8 mouse cellular contexts compared by ENCODE assay signal in genomic region chr19:46036477-46037242, GRCm38 (mm10). TPM values are rescaled to one million over a fixed set of nuclear protein-coding genes. Genes with fewer than 3 reads are reported as not detected.
A peak's percentile ranks its signal among the peaks of the same experiment; 100 is the strongest.
DNase-seq lines count a peak whose midpoint lies in the region; ATAC-seq and TF ChIP-seq lines count a peak whose summit lies in the region.

No protein-coding gene starts in this region.

- H3K27ac ChIP-seq in forebrain, postnatal 0 days (ENCODE audit: low read depth, low read length) = peak overlapping the region; percentile 45; the same call in 1 of the 2 replicates

- TF ChIP-seq CTCF in E14TG2a.4 (conservative IDR thresholded peaks at IDR 0.05; ENCODE audit: low read length) = peak; percentile 64
- TF ChIP-seq CTCF in forebrain, postnatal 0 days (IDR thresholded peaks at IDR 0.05; ENCODE audit: low read depth) = peak; percentile 34

- H3K27me3 ChIP-seq in erythroblast, embryonic 14.5 days (ENCODE audit: control insufficient read depth) = no peaks in the 10 kb centered on the region
- H3K27me3 ChIP-seq in E14TG2a.4 (ENCODE audit: insufficient read depth, low read length) = no peaks in the 10 kb centered on the region
- H3K27me3 ChIP-seq in forebrain, postnatal 0 days (ENCODE audit: insufficient read depth, low read length) = no peaks in the 10 kb centered on the region

- peak overlapping the region; percentile 89 for H3K4me3 ChIP-seq in erythroblast, embryonic 14.5 days (replicated peaks)
- peak overlapping the region; percentile 90 for H3K4me3 ChIP-seq in E14TG2a.4 (replicated peaks; ENCODE audit: low read length)
- H3K4me3 ChIP-seq in forebrain, postnatal 0 days (ENCODE audit: low read depth, low read length) = peak overlapping the region; percentile 58

- WGBS in forebrain, postnatal 0 days = 55% methylated on average over 13 of the region's 13 CpGs

- H3K36me3 ChIP-seq in erythroblast, embryonic 14.5 days (ENCODE audit: control insufficient read depth) = peaks cover 63% of the 10 kb centered on the region
- peaks cover 57% of the 10 kb centered on the region for H3K36me3 ChIP-seq in E14TG2a.4 (ENCODE audit: insufficient read depth, low read length)
- H3K36me3 ChIP-seq in forebrain, postnatal 0 days (ENCODE audit: insufficient read depth) = peaks cover 50% of the 10 kb centered on the region

- DNase-seq in forebrain, postnatal 0 days = no peak
- peak; percentile 71 for DNase-seq in liver
- peak; percentile 67 to 79 for DNase-seq in spleen, postnatal 4 days (ENCODE audit: low spot score in 2 of 2)
- DNase-seq in adrenal gland, postnatal 25 days = no peak
- DNase-seq in adrenal gland, adult 18-20 months (ENCODE audit: low spot score in 2 of 2) = no peak

- ATAC-seq in erythroblast, adult 5-6 weeks (replicated peaks; ENCODE audit: low FRiP score, poor library complexity, severe bottlenecking) = no peak
- ATAC-seq in forebrain, postnatal 0 days = no peak

- peaks cover 74% of the 10 kb centered on the region for H3K4me1 ChIP-seq in erythroblast, embryonic 14.5 days (ENCODE audit: control insufficient read depth)
- H3K4me1 ChIP-seq in E14TG2a.4 (replicated peaks; ENCODE audit: low read depth, low read length) = peaks cover 92% of the 10 kb centered on the region
- H3K4me1 ChIP-seq in forebrain, postnatal 0 days (ENCODE audit: insufficient read depth) = peaks cover 37% of the 10 kb centered on the region

- no peaks in the 10 kb centered on the region for H3K9me3 ChIP-seq in erythroblast, embryonic 14.5 days (ENCODE audit: control insufficient read depth, low read length)
- no peaks in the 10 kb centered on the region for H3K9me3 ChIP-seq in E14TG2a.4 (ENCODE audit: low read length)
- no peaks in the 10 kb centered on the region for H3K9me3 ChIP-seq in forebrain, postnatal 0 days (ENCODE audit: low read length)

- peak overlapping the region; percentile 91 for H3K4me2 ChIP-seq in forebrain, postnatal 0 days (ENCODE audit: low read depth)

- peak overlapping the region; percentile 81 for H3K9ac ChIP-seq in forebrain, postnatal 0 days

RNA-seq across cellular contexts. Expression of gene Pprc1, which starts 8.0 kb away (rescaled TPM):
- 1.9 and 3.3 TPM in 2 replicates for polyA plus RNA-seq in erythroblast, embryonic 14.5 days (2012)
- 19.6 and 30.7 TPM in 2 replicates for total RNA-seq in erythroblast, adult 5-6 weeks (2015; ENCODE audit: low replicate concordance)
- 11.7 and 20.1 TPM in 2 replicates for total RNA-seq in erythroblast, adult 5-6 weeks (2017; ENCODE audit: low replicate concordance)
- total RNA-seq in forebrain, postnatal 0 days (2014; rRNA removed) = 10.6 and 11.2 TPM in 2 replicates
- 9.0 and 11.3 TPM in 2 replicates for polyA plus RNA-seq in forebrain, postnatal 0 days (2015; fragmentation: Nextera tagmentation; extraction: Ambion mirVana)
- 25.7 and 32.7 TPM in 2 replicates for total RNA-seq in adrenal gland, postnatal 25 days (2021)
- 10 to 100 TPM; 39.8 to 40.9 TPM for total RNA-seq in adrenal gland, adult 18-20 months (2021)

RNA-seq across cellular contexts. Expression of gene Ldb1, which starts 8.4 kb away (rescaled TPM):
- 65.5 and 65.9 TPM in 2 replicates for polyA plus RNA-seq in erythroblast, embryonic 14.5 days (2012)
- 13.2 and 16.3 TPM in 2 replicates for total RNA-seq in erythroblast, adult 5-6 weeks (2015; ENCODE audit: low replicate concordance)
- 21.6 and 37.9 TPM in 2 replicates for total RNA-seq in erythroblast, adult 5-6 weeks (2017; ENCODE audit: low replicate concordance)
- total RNA-seq in forebrain, postnatal 0 days (2014; rRNA removed) = 140 and 162 TPM in 2 replicates
- polyA plus RNA-seq in forebrain, postnatal 0 days (2015; fragmentation: Nextera tagmentation; extraction: Ambion mirVana) = 82.6 and 90.4 TPM in 2 replicates
- total RNA-seq in adrenal gland, postnatal 25 days (2021) = 76.2 and 94.9 TPM in 2 replicates
- total RNA-seq in adrenal gland, adult 18-20 months (2021) = 10 to 100 TPM; 53.0 to 59.4 TPM

RNA-seq across cellular contexts. Expression of gene Hps6, which starts 33.4 kb away (rescaled TPM):
- 0.04 and 0.06 TPM in 2 replicates for polyA plus RNA-seq in erythroblast, embryonic 14.5 days (2012)
- total RNA-seq in erythroblast, adult 5-6 weeks (2015; ENCODE audit: low replicate concordance) = not detected in 2 replicates
- total RNA-seq in erythroblast, adult 5-6 weeks (2017; ENCODE audit: low replicate concordance) = 0.28 and 0.77 TPM in 2 replicates
- total RNA-seq in forebrain, postnatal 0 days (2014; rRNA removed) = 5.3 and 7.0 TPM in 2 replicates
- polyA plus RNA-seq in forebrain, postnatal 0 days (2015; fragmentation: Nextera tagmentation; extraction: Ambion mirVana) = 3.6 and 4.6 TPM in 2 replicates
- total RNA-seq in adrenal gland, postnatal 25 days (2021) = 19.9 and 26.3 TPM in 2 replicates
- total RNA-seq in adrenal gland, adult 18-20 months (2021) = 10 to 100 TPM in 1 of 2 experiments, 1 to 10 TPM in 1; 9.8 to 15.1 TPM

RNA-seq across cellular contexts. Expression of gene Armh3, which starts 38.4 kb away (rescaled TPM):
- 0.07 TPM in 1 of 2 replicates, not detected in the other for polyA plus RNA-seq in erythroblast, embryonic 14.5 days (2012)
- 0.42 and 1.3 TPM in 2 replicates for total RNA-seq in erythroblast, adult 5-6 weeks (2015; ENCODE audit: low replicate concordance)
- 0.60 and 1.4 TPM in 2 replicates for total RNA-seq in erythroblast, adult 5-6 weeks (2017; ENCODE audit: low replicate concordance)
- total RNA-seq in forebrain, postnatal 0 days (2014; rRNA removed) = 17.5 and 22.5 TPM in 2 replicates
- 18.7 and 20.9 TPM in 2 replicates for polyA plus RNA-seq in forebrain, postnatal 0 days (2015; fragmentation: Nextera tagmentation; extraction: Ambion mirVana)
- 16.9 and 19.7 TPM in 2 replicates for total RNA-seq in adrenal gland, postnatal 25 days (2021)
- 10 to 100 TPM; 12.0 to 12.3 TPM for total RNA-seq in adrenal gland, adult 18-20 months (2021)

RNA-seq across cellular contexts. Expression of gene Nolc1, which starts 39.0 kb away (rescaled TPM):
- 3.1 and 3.4 TPM in 2 replicates for polyA plus RNA-seq in erythroblast, embryonic 14.5 days (2012)
- 12.7 and 16.9 TPM in 2 replicates for total RNA-seq in erythroblast, adult 5-6 weeks (2015; ENCODE audit: low replicate concordance)
- 25.9 and 31.9 TPM in 2 replicates for total RNA-seq in erythroblast, adult 5-6 weeks (2017; ENCODE audit: low replicate concordance)
- total RNA-seq in forebrain, postnatal 0 days (2014; rRNA removed) = 38.0 and 51.6 TPM in 2 replicates
- 49.7 and 67.3 TPM in 2 replicates for polyA plus RNA-seq in forebrain, postnatal 0 days (2015; fragmentation: Nextera tagmentation; extraction: Ambion mirVana)
- total RNA-seq in adrenal gland, postnatal 25 days (2021) = 43.4 and 54.5 TPM in 2 replicates
- total RNA-seq in adrenal gland, adult 18-20 months (2021) = 10 to 100 TPM; 52.2 to 61.8 TPM

Comparison
In these comparisons a context has a peak if more than half of its experiments do, and no peak if none do; other contexts are left out.
1. DNase-seq: peak in liver (single experiment) and spleen, postnatal 4 days (2 of 2); none in forebrain, postnatal 0 days (single experiment), adrenal gland, postnatal 25 days (single experiment) and adrenal gland, adult 18-20 months (0 of 2).
2. Peak in every context shown above with its lines, with median percentiles within 50 percentile points of each other: H3K4me3 ChIP-seq.